Mouse (Mus musculus): ENCODE results near the gene Pgm2l1.

Pgm2l1 gene

GRCm38 (mm10) chr7:100295745-100296144 lies 68.6 kb downstream of the Pgm2l1 start:
- DNase-seq (ENCODE audit: low spot score): no peak

- DNase-seq (ENCODE audit: low spot score): no peak
These were observed 69.5 kb downstream of the Pgm2l1 start for GRCm38 (mm10) chr7:100296699-100297098.

- no peak for DNase-seq (ENCODE audit: low spot score)
These were observed 71.8 kb downstream of the Pgm2l1 start for GRCm38 (mm10) chr7:100298861-100299510.

GRCm38 (mm10) chr7:100301390-100301789 lies 74.2 kb downstream of the Pgm2l1 start:
- DNase-seq (ENCODE audit: low spot score): no peak

DNA sequence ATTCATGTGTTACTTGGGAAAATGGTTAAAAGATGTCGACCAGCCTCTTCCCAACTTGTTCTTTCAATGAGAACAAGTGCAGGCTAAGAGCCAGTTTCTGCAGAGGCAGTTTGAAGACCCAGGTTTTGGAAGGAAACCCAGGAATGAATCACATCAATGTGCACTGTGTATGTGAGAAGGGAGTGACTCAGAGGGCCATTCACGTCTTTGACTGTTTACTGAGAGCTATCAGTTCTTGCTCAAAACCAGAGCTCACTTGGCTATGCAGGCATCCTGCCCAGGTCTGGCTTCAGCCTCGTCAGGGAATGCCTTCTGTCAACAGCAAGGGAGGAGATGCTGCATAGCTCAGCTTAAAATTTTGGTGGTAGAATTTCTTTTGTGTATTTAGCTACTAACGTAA lies 75.1 kb downstream of the Pgm2l1 start:
- DNase-seq (ENCODE audit: low spot score): no peak

- no peak for DNase-seq (ENCODE audit: low spot score)
These were observed 78.7 kb downstream of the Pgm2l1 start for GRCm38 (mm10) chr7:100305894-100306293.

DNA sequence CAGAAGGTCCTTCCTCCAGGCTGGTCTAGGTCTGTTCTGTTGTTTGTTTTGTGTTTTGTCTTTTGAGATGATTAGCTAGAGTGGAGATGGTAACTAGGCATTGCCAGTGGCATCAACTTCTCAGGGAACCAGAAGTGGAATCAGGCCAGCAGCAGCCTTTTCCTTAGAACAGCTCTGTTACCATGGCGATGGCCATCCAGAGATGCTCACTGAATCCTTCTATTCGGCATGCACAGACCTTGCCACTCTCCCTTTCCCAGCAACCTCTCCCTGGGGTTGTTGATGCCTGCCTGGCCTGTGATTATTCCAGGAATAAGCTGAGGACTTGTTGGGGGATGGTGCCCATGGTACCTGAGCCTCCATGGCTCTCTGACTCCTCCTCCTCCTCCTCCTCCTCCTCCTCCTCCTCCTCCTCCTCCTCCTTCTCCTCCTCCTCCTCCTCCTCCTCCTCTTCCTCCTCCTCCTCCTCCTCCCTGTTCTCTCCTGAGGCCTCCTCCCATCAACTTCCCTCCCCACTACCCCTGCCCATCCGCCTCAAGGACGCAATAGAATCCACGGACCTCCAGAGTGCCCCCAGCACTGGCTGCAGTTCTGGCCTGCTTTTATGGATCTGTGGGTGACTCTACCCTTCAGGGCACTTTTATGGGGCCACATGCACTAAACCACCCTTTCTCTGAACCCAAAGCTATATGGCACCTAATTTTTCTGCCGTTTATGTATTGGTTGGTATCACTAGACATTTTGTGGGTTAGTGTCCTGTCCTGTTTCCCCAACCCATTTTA lies 80.9 kb downstream of the Pgm2l1 start:
- no peak for DNase-seq (ENCODE audit: low spot score)

DNA sequence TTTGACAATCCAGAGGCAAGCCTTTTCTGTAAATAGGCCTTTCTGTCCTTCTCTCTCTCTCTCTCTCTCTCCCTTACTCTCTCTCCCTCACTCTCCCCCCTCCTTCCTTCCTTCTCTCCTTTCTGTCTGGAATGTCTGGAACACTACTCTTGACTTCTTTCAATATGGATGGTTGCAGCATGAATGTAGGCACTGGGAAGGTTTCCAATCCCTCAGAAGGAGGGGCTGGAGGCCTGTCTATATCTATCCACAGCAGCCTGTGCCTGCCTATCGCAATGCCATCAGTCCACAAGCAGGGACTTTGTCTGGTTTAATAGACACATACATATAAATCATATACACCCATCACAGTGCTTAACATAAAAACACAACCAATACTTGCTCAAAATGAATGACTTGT lies 82.0 kb downstream of the Pgm2l1 start:
- no peak for DNase-seq (ENCODE audit: low spot score)

- no peak for DNase-seq (ENCODE audit: low spot score)
These were observed 82.5 kb downstream of the Pgm2l1 start for GRCm38 (mm10) chr7:100309679-100310078.

DNA sequence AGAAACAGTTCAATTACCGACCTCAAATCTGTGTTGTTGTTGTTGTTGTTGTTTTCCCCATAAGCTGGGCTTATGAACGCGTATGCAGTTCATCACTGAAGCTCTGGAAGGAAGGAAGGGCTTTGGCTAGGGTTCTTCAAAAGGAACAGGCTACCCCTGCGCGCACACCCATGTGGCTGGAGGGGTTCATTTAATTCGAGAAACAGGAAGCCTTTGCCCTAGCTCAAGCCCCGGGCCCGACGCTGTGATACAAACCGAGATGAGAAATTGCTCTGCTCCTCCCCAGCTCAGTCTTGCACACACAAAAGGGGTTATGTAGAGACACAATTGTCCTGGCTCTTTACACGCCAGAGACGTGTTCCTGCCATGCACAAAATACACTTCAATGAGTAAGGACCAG lies 83.1 kb downstream of the Pgm2l1 start:
- no peak for DNase-seq (ENCODE audit: low spot score)

GRCm38 (mm10) chr7:100312716-100313115 lies 85.5 kb downstream of the Pgm2l1 start:
- DNase-seq (ENCODE audit: low spot score): no peak

- DNase-seq (ENCODE audit: low spot score): no peak
These were observed 89.7 kb downstream of the Pgm2l1 start for GRCm38 (mm10) chr7:100316924-100317323.

GRCm38 (mm10) chr7:100317534-100317933 lies 90.3 kb downstream of the Pgm2l1 start:
- DNase-seq (ENCODE audit: low spot score): no peak

DNA sequence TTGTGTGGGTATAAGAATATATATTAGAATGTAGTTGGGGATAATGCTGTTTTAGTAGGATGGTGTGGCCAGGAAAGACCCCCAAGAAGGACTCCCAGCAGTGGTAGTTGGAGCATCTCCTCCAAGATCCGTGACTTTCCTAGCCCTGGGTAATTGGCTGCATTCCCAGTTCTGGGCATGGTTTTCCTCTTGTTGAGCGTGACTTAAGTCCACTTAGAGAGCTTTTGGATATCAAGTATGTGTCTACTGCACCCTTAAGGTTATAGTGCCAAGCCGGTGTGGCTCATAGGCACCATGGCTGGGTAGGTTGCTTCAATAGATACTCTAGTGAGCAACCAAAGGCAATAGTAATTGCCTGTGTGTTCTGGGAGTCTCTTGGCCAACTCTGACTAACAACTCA lies 96.5 kb downstream of the Pgm2l1 start:
- no peak for DNase-seq (ENCODE audit: low spot score)

- DNase-seq (ENCODE audit: low spot score): no peak
These were observed 98.3 kb downstream of the Pgm2l1 start for GRCm38 (mm10) chr7:100325482-100325881.

- DNase-seq (ENCODE audit: low spot score): no peak
These were observed 100.3 kb downstream of the Pgm2l1 start for GRCm38 (mm10) chr7:100327514-100327913.
